Mouse (Mus musculus) cortical plate, adult 2 months (tissue): Measurements from ENCODE around the gene Slc30a9.

Experiments
- CTCF ChIP-seq: fragments of 200-500 bp; IDR thresholded peaks from 2 replicates; pipeline ENCODE4 v1.5.1; 2011; ENCODE audit warnings: mild to moderate bottlenecking, control low read depth, low read length; ENCODE audit not compliant: insufficient read depth; ENCODE audit errors: extremely low read depth
- POLR2A ChIP-seq: fragments of 200-500 bp; IDR thresholded peaks from 2 replicates; pipeline ENCODE4 v1.6.1; 2011; ENCODE audit warnings: mild to moderate bottlenecking, low read length, control low read depth; ENCODE audit not compliant: insufficient read depth; ENCODE audit errors: extremely low read depth

DNA sequence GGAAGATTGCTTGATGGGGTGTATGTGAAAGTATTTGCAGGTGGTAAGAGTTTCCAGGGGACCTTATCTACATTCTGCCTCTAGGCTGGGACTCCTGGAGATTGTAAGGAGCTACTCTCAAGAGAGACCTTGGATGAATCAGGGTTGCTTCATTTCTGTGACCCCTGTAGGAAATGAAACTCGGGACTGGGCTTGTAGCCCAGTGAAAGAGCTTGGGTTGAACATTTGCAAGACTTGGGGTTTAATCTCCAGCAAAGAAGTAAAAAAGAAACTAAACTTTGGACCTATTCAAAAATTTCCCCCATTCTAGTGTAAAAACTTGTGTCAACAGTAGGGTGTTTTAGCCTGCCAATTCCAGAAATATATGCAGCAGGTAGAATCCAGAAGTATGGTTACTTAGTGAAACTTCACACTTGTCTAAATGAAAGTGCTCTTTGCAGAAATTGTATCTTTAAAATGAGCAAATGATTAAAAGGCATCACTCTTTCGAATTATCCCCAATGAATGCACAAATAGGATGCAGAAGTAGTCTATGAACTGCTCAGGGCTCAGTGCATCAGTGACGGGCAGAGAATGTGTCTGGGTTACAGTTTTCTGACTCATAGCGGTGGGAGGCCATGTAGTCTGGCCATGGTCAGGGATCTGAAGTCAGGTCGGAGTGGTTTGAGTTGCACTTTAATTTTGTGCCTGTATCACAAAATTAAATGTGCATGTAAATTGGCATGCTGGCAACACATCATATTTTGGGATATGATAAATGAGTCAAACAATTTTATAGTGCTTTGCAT is 9.5 kb upstream of the Slc30a9 start:
- TF ChIP-seq POLR2A, result no peak
- no peak for TF ChIP-seq CTCF
